Mouse (Mus musculus) ES-Bruce4 (cell line): ENCODE results near the gene Car4. TPM values are rescaled to one million over a fixed set of nuclear protein-coding genes. Genes with fewer than 3 reads are reported as not detected.
A peak's percentile ranks its signal among the peaks of the same experiment; 100 is the strongest.

Source experiments
- H3K27ac ChIP-seq: 2 replicates; pipeline ENCODE4 v1.5.1; 2012; ENCODE audit warnings: low read length, inconsistent platforms; ENCODE audit not compliant: insufficient read depth
- H3K27me3 ChIP-seq: 2 replicates; pipeline ENCODE4 v1.6.1; 2012; ENCODE audit warnings: mild to moderate bottlenecking, low read length, inconsistent platforms; ENCODE audit not compliant: control insufficient read depth, poor library complexity, insufficient read depth, severe bottlenecking
- H3K36me3 ChIP-seq: 2 replicates; pipeline ENCODE4 v1.6.1; 2012; ENCODE audit warnings: inconsistent platforms, mild to moderate bottlenecking, low read length, moderate library complexity; ENCODE audit not compliant: control insufficient read depth, poor library complexity, insufficient read depth, severe bottlenecking
- H3K4me1 ChIP-seq: one replicate; pipeline ENCODE4 v1.8.1; 2011; ENCODE audit warnings: low read length; ENCODE audit not compliant: control insufficient read depth, insufficient read depth
- H3K4me3 ChIP-seq: 2 replicates; pipeline ENCODE4 v1.5.1; 2011; ENCODE audit warnings: low read depth, mild to moderate bottlenecking, low read length
- H3K9ac ChIP-seq: 2 replicates; pipeline ENCODE4 v1.6.1; 2012; ENCODE audit warnings: low read depth, mild to moderate bottlenecking, inconsistent platforms; ENCODE audit not compliant: poor library complexity, severe bottlenecking
- H3K9me3 ChIP-seq: replicated peaks from 2 replicates; pipeline ENCODE4 v1.6.1; 2012; ENCODE audit warnings: mild to moderate bottlenecking, low read length, inconsistent platforms; ENCODE audit not compliant: control insufficient read depth, poor library complexity, insufficient read depth, severe bottlenecking
- CTCF ChIP-seq: IDR thresholded peaks from one replicate; pipeline ENCODE4 v1.8.1; 2011; ENCODE audit warnings: low read depth, low read length
- EP300 ChIP-seq: IDR thresholded peaks from 2 replicates; pipeline ENCODE4 v1.6.1; 2011; ENCODE audit warnings: low read depth, low read length; ENCODE audit not compliant: insufficient read depth
- POLR2A ChIP-seq: IDR thresholded peaks from one replicate; pipeline ENCODE4 v1.8.1; 2011; ENCODE audit warnings: low read length; ENCODE audit not compliant: insufficient read depth
- polyA plus RNA-seq: library from polyadenylated mRNA; stranded (reverse); fragments of >200 nt; gene quantifications from 2 replicates; pipeline ENCODE4 v1.2.4, GENCODE M21; 2011; ENCODE audit warnings: low read depth; ENCODE audit not compliant: missing spikeins, insufficient read depth, insufficient read length

Gene Car4
- polyA plus RNA-seq, 1 experiment = 277 TPM

DNA sequence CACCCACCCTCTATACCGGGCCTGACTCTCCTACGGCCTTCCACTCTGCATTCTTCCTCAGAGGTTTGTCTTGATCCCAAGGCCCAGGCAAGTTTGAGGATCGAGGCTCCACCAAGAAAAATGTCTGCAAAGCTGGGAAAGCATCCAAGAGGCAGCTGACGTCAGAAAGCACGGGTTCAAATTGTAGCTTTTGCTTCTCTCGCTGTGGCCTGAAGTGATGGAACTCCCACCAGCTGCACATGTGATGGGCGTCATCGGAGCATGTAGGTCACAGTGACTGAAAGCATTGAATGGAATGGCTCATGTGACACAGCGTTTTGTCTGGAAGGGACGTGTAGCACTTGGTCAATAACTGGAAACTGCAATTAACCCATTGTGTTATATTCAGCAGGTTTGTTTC, 17.4 kb upstream of the Car4 start:
- TF ChIP-seq POLR2A (no peak), CTCF (no peak), EP300 (no peak)
- Histone ChIP-seq H3K4me3 (no peak overlapping the region), H3K9me3 (no peaks in the 10 kb centered on the region), H3K27ac (no peak overlapping the region), H3K4me1 (no peaks in the 10 kb centered on the region), H3K9ac (no peak overlapping the region), H3K27me3 (no peaks in the 10 kb centered on the region), H3K36me3 (no peaks in the 10 kb centered on the region)

DNA sequence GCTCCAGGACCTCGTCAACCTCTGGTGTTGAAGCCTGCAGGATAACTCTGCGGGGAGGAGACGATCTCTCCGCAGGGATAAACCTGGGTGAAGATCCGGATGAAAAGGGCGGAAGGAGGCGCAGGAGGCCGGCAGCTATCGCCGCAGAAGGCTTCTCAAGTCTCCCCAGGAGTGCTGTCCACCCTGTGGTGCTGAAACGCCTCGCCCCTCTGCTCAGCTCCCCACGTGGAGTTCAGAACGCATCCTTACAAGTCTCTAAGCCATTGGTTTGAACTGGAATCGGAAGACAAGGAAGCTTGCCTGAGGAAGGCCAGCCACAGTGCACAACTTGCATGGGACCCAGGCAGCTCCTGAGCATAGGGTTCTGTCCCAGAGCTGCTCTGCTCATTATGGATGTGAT, 13.6 kb upstream of the Car4 start:
- H3K4me1 ChIP-seq = peaks cover 17% of the 10 kb centered on the region
- TF ChIP-seq EP300 (peak; percentile 64; the same call in 1 of the 2 replicates), CTCF (peak; percentile 6), POLR2A (no peak)
- peak overlapping the region; percentile 55 for H3K9ac ChIP-seq
- peak overlapping the region; percentile 87 for H3K27ac ChIP-seq
- peak overlapping the region; percentile 67 for H3K4me3 ChIP-seq
- no peaks in the 10 kb centered on the region for H3K9me3 ChIP-seq
- no peaks in the 10 kb centered on the region for H3K27me3 ChIP-seq
- no peaks in the 10 kb centered on the region for H3K36me3 ChIP-seq

DNA sequence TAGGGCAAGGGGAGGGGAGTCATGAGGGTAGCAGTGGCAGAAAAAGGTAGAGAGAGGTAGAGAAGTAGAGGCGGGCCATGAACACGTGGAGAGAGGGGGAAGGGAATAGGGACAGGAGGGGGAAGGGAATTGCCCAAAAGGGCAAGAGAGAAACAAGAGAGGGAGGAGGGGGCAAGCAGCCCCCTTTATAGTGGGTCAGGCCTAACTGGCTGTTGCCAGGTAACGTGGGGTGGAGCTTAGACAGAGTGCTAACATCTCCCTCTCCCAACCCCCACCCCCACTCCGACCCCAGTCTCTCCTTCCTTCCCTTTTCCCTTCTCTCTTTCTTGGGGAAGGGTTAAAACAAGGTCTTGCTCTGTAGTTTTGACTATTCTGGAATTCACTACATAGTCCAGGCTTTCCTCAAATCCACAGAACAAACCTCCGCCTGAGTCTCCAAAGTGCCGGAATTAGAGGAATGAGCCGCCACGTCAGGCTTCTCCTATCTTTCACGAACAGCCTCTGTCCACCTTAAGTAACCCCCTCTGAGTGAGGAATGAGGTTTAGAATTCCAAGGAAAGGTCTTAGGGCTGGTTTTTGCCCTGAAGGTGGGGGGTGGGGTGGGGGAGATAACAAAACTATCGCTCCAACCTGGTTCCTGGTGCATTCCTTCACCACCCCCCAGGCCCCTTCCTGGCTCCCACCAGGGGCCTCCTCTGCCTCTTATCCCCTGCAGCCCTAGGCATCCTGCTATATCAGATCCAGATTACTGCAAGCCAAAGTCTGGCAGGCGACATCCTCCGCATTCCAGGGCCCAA, 12.7 kb upstream of the Car4 start:
- TF ChIP-seq POLR2A (no peak), EP300 (peak; percentile 79)
- H3K27me3 ChIP-seq = no peaks in the 10 kb centered on the region
- peak overlapping the region; percentile 87 for H3K27ac ChIP-seq
- no peaks in the 10 kb centered on the region for H3K9me3 ChIP-seq
- peak overlapping the region; percentile 55 for H3K9ac ChIP-seq
- H3K4me3 ChIP-seq = peak overlapping the region; percentile 67
- peaks cover 17% of the 10 kb centered on the region for H3K4me1 ChIP-seq
- H3K36me3 ChIP-seq = no peaks in the 10 kb centered on the region

DNA sequence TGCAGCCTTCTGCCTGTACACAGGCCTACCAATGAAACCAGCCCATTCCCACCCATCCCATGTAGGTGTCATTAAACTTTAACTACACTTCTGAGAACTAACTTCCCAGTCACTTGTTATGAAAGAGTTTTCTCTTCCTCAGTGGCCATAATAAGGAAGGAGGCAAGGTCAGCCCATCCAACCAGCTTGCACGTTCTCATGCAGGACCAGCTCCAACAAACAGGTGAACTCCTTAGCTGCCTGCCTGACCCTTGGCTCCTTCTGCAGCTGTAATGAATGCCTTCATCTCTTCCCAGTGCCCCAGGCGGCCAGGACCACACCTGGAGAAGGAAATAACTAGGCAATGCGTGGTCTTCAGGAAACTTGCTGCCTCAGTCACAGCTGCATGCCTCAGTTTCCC, 11.7 kb upstream of the Car4 start:
- TF ChIP-seq POLR2A (no peak), EP300 (0 out of 2 replicates have a peak, but pooled peaks have one; percentile 43)
- Histone ChIP-seq H3K36me3 (no peaks in the 10 kb centered on the region), H3K9me3 (no peaks in the 10 kb centered on the region), H3K27ac (peak overlapping the region; percentile 87), H3K4me1 (peaks cover 17% of the 10 kb centered on the region), H3K4me3 (no peak overlapping the region), H3K27me3 (no peaks in the 10 kb centered on the region), H3K9ac (no peak overlapping the region)

DNA sequence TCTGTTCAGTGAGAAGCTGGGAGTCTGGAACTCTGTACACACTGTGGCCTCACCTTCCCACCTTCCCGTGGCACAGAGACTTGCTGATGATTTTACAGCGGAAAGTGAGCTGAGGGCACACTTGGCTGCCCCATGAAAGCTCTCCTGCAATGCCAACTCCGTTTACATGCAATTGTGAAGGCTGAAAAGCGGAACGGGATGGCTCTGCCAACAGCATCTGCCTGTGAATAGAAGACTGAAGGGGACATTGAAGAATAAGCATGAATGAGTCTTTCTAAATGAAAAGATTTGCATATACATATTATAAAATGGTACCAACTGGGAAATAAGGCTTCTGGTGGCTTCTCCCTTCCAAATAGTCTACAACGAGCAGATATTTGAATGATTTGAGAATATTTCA, 10.4 kb upstream of the Car4 start:
- H3K36me3 ChIP-seq = no peaks in the 10 kb centered on the region
- peak overlapping the region; percentile 87 for H3K27ac ChIP-seq
- no peak overlapping the region for H3K4me3 ChIP-seq
- no peaks in the 10 kb centered on the region for H3K9me3 ChIP-seq
- TF ChIP-seq EP300 = no peak
- no peak for TF ChIP-seq POLR2A
- no peak for TF ChIP-seq CTCF
- no peak overlapping the region for H3K9ac ChIP-seq
- H3K4me1 ChIP-seq = peaks cover 17% of the 10 kb centered on the region
- no peaks in the 10 kb centered on the region for H3K27me3 ChIP-seq

DNA sequence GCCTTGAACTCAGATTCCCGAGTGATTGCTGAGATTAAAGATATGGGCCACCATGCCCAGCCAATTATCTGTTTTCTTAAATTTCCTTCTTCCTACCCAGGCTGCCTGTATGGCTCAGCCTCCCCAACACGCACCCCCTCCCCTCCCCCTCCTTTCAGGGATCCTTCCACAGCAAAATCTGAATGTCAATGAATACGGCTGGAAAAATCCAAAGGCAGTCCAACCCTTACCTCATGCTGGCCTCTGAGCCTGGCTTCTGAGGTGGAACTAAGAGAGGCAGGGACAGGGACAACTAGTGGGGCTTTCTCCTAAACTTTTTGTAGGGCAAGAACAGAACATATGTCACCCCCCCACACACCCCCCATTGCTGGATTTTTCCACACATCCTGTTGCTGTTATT, 9.5 kb upstream of the Car4 start:
- Histone ChIP-seq H3K36me3 (no peaks in the 10 kb centered on the region), H3K9ac (peak overlapping the region; percentile 33), H3K4me3 (no peak overlapping the region), H3K27me3 (no peaks in the 10 kb centered on the region), H3K9me3 (no peaks in the 10 kb centered on the region), H3K27ac (peak overlapping the region; percentile 74), H3K4me1 (peaks cover 17% of the 10 kb centered on the region)
- TF ChIP-seq POLR2A = no peak
- TF ChIP-seq EP300 = 0 out of 2 replicates have a peak, but pooled peaks have one; percentile 21
